Mouse (Mus musculus) layer of hippocampus, adult 8-10 months (tissue): ENCODE data around the gene H2-T22. TPM values are rescaled to one million over a fixed set of nuclear protein-coding genes. Genes with fewer than 3 reads are reported as not detected.
"Not testable (repeated sequence)": the region's sequence is repeated elsewhere in the genome, so short reads cannot be mapped to it uniquely, and the experiment has no call there.

Experiments used
- DNase-seq, 2 experiments: peaks; one replicate each; pipeline ENCODE4 v3.0.0; 2022; ENCODE audit warnings: low spot score in 2 of 2
- total RNA-seq, 4 experiments: library from RNA; stranded (reverse); gene quantifications; 2 replicates each; pipeline ENCODE4 v1.2.4; 2022

The H2-T22 gene
- 10 to 100 TPM; 15.7 to 18.4 (median 16.5) TPM for total RNA-seq

DNA sequence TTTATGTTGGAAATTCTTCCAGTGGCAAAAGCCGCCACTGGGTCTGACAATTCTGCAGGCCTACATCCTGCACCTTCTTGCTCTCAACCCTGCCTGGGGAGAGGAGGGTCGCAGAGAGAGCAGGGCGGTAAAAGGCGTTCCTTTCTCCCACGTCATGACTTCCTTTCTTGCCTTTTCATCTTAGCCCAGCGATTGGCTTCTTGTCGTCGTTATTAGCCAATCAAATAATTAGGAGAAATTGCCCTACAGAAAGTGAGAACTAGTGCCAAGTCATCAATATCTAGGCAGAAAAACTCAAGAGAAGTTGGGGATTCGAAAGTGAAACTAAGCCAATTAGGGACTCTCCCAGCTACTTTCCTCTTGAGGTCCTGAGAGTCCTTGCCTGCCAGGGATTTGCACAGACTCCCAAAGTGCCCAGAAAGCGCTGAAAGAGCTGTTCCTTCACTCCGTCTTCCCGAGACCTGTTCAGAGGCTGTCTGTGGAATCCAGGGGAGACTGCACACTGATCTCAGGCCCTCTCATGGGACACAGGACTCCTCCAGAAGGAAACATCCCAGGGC, at the start of gene H2-T22, which contains the start of gene Gm6034:
Gene H2-T22 (minus strand): TSS at position 138 of the 560 bp plus-strand sequence.
Gene Gm6034 (plus strand): TSS at position 352 of the 560 bp plus-strand sequence.
- peak; percentile 60 to 82 for DNase-seq

- not testable (repeated sequence) for DNase-seq
These were observed 49.4 kb upstream of the H2-T22 start for GRCm38 (mm10) chr17:36091933-36092332.

GRCm38 (mm10) chr17:36085976-36086375, 43.4 kb upstream of the H2-T22 start:
- DNase-seq = not testable (repeated sequence)

GRCm38 (mm10) chr17:36083870-36084451, 41.4 kb upstream of the H2-T22 start:
- no peak for DNase-seq

GRCm38 (mm10) chr17:36083266-36083869, 40.8 kb upstream of the H2-T22 start:
- no peak for DNase-seq

DNA sequence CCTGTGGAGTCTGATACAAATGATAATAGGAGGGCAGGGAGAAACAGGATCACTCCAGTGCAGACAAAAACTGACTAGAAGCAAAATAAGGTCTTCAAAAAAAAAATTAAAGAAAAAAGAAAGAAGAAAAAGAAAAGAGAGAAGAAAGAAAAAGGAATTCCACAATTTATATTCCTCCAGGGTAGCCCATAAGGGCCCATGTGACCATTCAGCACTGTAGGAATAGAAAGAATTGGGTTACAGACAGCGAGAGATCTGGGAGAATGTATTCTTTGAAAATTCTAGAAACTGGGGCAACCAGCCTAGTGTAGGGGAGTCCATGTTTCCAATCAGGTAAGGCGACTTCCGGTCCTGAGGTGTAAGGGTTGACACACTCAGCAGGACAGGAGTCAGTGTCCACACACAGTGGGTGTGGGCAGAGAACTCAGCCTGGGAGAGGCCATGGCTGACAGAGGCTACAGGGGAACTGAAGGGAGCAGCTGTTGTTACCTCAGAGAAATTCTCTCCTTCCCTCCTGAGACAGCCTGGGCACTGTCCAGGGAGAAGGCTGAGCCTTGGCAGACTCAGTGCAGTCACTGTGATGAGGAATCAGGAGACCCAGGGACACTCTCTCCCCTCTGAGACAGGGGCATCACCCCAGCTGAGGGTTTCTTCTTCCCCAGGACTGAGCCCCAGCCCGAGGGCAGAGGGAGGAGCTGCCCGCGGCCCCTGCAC, 40.1 kb upstream of the H2-T22 start:
- not testable (repeated sequence) for DNase-seq

GRCm38 (mm10) chr17:36081901-36082300, 39.4 kb upstream of the H2-T22 start:
- not testable (repeated sequence) for DNase-seq

- peak; percentile 63 to 88 for DNase-seq
These were observed 18.3 kb upstream of the H2-T22 start for GRCm38 (mm10) chr17:36060829-36061228.

- not testable (repeated sequence) for DNase-seq
These were observed 15.8 kb upstream of the H2-T22 start, which contains the start of gene Gm11127 for GRCm38 (mm10) chr17:36058362-36058761. TSS of gene Gm11127 (minus strand) at chr17:36058371.

- not testable (repeated sequence) for DNase-seq
These were observed 15.4 kb upstream of the H2-T22 start for GRCm38 (mm10) chr17:36057927-36058326.

- no peak for DNase-seq
These were observed 739 bp upstream of the H2-T22 start for GRCm38 (mm10) chr17:36043286-36043685.

- not testable (repeated sequence) for DNase-seq
These were observed 492 bp downstream of the H2-T22 start for GRCm38 (mm10) chr17:36042055-36042454.

DNA sequence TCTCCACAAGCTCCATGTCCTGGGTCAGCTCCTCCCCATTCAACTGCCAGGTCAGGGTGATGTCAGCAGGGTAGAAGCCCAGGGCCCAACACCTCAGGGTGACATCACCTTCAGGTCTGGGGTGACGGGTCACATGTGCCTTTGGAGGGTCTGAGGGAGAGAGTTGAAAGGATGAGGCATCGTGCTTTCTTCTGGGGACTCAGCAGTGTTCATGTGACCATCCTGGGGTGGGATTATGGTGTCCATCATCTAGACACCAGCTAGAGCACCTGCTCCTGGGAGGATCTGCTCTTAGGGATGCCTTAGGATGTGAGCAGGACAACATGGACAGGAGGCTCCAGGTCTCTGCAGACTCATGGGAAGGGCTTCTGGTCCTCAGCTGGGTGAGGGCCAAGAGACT, 1.9 kb downstream of the H2-T22 start:
- DNase-seq = not testable (repeated sequence)

- DNase-seq = not testable (repeated sequence)
These were observed 6.4 kb downstream of the H2-T22 start for GRCm38 (mm10) chr17:36036126-36036525.

GRCm38 (mm10) chr17:36035010-36035638, 7.4 kb downstream of the H2-T22 start:
- DNase-seq = peak in 1 of 2 experiments; percentile 56

- DNase-seq = not testable (repeated sequence)
These were observed 8.0 kb downstream of the H2-T22 start for GRCm38 (mm10) chr17:36034524-36034923.

GRCm38 (mm10) chr17:36032351-36032875, 10.1 kb downstream of the H2-T22 start, which contains the start of gene H2-T23:
TSS of gene H2-T23 (minus strand) at chr17:36032855.
- DNase-seq = not testable (repeated sequence)

DNA sequence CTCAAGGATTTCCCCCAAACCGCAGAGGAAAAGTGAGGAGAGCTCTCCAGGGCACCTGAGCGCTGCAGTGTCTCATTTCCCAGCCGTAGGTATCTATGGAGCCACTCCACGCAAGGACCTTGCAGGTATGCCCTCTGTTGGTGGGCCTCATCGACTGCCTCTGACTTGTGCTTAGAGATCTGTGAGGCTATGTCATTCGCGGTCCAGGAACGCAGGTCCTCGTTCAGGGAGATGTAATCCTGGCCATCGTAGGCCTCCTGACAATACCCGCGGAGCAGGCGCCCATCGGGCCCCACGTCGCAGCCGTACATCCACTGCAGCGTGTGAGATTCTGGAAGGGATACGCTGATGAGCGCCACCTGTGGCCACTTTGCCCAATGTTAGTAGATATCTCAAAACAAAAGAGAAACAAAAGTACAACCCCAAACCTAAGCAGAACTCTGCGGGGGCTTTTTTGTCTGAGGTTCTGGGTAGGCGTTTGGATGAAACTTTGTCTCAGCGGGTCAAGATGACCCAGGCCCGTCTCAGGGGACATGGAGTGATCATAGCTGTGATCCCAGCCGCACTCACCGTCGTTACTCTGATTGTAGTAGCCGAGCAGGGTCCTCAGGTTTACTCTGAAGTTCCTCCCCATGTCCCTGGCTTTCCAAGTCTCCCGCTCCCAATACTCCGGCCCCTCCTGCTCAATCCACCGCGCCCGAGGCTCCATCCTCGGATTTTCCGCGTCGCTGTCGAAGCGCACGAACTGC, 10.8 kb downstream of the H2-T22 start:
- not testable (repeated sequence) for DNase-seq

- not testable (repeated sequence) for DNase-seq
These were observed 11.6 kb downstream of the H2-T22 start for GRCm38 (mm10) chr17:36030703-36031582.
